Mouse (Mus musculus): Measurements from ENCODE around the gene Kif17.

Gene Kif17

DNA sequence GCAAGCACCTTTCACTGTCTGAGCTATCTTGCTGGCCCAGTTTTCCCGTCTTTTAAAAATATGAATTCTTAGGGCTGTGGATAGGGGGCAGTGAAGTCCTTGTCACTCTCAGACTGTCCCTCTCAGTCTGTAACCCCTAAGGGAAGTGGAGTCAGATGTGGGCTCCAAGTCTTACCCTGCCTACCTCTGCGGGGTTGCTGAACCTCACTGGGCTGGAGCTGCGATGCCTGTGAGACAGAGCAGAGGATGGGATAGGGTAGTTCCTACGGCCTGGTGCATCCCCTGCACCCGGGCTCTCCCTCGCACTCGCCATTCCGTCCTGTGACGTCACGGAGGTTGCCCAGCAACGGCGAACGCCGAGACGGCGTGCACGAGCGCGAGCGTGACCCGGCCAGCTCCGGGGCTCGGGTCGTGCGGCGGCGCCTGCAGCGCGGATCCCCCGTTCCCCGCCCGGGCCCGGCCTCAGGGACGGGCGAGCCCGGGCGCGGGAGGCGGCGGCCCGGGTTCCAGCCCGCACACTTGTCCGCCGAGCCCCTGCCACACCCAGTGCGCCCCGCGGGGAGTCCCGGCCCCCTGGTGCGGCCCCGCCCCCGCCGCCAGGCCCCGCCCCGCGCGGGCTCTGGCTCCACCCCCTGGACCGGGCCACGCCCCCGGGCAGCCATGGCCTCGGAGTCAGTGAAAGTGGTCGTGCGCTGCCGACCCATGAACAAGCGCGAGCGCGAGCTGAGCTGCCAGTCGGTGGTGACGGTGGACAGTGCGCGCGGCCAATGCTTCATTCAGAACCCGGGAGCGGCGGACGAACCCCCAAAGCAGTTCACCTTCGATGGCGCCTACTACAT, 11.8 kb downstream of the Kif17 start:
- peak; percentile 89 for DNase-seq

- no peak for DNase-seq
Measured at GRCm38 (mm10) chr4:138267869-138268268, 17.6 kb downstream of the Kif17 start.

GRCm38 (mm10) chr4:138272011-138272997, 22.1 kb downstream of the Kif17 start:
- DNase-seq: no peak

DNA sequence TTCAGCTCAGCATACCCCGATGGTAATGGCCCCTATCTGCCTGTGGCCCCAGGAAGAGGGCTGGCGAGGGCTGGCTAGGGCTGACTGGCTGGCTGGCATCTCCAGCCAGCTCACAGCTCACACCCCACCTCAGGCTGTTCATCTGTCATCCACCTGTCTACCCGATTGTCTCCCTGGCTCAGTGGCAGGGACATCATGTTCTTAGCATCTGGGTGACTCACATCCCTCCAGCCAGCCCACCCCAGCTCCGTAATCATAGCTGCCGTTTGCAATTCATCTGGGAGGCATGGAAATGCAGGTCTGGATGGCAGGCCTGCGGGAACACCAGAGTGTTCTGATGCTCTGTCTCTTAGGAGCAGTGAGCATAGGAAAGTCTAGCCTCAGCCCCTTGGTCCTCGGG, 28.1 kb downstream of the Kif17 start:
- no peak for DNase-seq

- peak; percentile 94 for DNase-seq
Measured at GRCm38 (mm10) chr4:138282834-138283233, 32.6 kb downstream of the Kif17 start.

DNA sequence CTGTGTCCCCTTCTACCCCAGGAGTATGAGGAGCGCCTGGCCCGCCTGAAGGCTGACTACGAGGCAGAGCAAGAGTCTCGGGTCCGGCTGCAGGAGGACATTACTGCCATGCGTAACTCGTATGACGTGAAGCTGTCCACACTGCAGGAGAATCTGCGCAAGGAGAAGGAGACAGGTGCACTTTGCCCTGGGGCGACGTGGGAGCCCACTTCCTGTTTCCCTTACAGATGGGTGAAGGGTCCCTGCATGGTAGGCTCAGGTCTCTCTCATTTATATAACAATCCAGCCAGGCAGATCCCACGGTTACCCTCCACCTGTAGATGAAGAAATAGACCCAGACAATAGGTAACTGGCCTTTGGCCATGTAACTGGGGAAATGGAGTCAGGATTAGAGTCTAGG, 36.2 kb downstream of the Kif17 start:
- no peak for DNase-seq

GRCm38 (mm10) chr4:138288691-138289090, 38.5 kb downstream of the Kif17 start:
- no peak for DNase-seq

DNA sequence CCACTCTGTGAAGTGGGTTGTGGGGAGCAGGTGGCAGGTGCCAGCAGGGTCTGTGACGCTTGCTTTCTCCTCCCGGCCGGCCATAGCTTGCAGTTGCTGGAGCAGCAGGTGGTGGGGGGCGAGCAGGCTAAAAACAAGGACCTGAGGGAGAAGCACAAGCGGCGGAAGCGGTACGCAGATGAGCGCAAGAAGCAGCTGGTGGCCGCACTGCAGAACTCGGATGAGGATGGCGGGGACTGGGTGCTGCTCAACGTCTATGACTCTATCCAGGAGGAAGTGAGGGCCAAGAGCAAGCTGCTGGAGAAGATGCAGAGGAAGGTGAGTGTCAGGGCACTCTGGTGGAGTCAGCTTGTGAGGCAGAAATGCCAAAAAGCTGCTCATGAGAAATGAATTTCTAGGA, 41.8 kb downstream of the Kif17 start:
- no peak for DNase-seq

DNA sequence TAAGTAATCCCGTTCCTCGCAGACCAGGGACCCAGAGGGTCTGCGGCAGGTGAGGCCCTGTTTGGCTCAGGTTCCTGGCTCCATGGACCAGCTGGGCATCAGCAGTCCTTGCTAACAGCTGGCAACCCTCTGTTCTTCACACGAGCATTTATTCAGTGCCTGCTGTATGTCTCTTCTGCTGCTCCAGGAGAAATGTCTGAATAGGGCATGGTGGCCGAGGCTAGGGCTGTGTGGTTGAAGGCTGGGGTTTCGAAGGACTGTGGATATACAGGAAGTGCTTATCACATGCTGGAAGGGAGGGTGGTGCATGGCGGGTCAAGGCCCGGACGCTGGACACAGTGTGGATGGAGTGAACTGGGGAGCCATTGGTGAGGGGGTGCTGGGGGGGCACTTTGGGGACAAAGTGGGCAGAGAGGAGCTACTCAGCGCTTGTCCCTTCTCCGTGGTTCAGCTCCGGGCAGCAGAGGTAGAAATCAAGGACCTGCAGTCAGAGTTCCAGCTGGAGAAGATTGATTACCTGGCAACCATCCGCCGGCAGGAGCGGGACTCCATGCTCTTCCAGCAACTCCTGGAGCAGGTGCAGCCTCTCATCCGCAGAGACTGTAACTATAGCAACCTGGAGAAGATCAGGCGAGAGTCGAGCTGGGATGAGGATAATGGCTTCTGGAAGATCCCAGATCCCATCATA, 43.2 kb downstream of the Kif17 start:
- DNase-seq: peak; percentile 38

GRCm38 (mm10) chr4:138293949-138294550, 43.8 kb downstream of the Kif17 start:
- no peak for DNase-seq

DNA sequence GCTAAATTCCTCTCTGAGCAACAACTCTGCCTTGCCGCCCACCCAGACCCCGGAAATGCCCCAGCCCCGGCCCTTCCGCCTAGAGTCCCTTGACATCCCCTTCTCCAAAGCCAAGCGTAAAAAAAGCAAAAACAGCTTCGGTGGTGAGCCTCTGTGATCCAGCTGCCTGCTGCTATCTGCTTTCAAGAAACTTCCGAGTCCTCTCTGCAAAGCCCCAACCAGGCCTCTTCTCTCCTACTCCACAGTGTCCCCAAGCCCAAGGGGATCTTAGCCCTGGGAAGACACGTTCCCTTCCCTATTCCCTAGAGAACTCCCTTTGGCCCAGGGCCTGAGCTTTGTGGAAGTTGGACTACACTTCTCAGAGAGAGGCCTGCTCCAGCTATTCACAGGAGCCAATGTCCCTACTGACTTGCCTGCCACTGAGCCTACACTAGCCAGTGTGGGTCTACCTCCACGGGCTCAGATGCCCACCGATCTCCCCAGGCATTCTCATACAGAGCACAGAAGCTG, 51.1 kb downstream of the Kif17 start:
- DNase-seq: no peak

DNA sequence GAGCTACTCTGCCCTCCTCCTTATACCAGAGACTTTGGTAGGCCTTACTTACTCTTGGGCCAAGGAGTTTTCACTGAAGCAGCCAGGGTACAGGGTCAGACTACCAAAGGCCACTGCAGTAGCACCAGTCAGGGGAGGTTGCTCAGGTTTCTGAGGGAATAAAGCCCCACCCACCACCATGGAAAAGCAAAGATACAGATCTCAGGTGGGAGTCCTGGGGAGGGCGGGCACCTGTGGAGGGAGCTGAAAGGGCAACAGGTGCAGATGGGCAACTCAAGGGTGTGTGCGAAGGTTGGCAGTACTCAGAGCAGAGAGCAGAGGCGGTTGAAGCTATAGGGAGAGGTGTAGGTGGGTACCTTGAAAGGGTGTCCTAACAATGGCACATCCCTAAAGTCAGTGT, 52.8 kb downstream of the Kif17 start:
- DNase-seq: no peak

GRCm38 (mm10) chr4:138303742-138304141, 53.5 kb downstream of the Kif17 start:
- no peak for DNase-seq

GRCm38 (mm10) chr4:138304340-138305104, 54.3 kb downstream of the Kif17 start, which contains the start of gene Ddost:
Ddost (plus strand) TSS chr4:138304730.
- DNase-seq: peak; percentile 100

GRCm38 (mm10) chr4:138307025-138307424, 56.8 kb downstream of the Kif17 start:
- DNase-seq: no peak

GRCm38 (mm10) chr4:138307739-138308138, 57.5 kb downstream of the Kif17 start:
- DNase-seq: no peak

DNA sequence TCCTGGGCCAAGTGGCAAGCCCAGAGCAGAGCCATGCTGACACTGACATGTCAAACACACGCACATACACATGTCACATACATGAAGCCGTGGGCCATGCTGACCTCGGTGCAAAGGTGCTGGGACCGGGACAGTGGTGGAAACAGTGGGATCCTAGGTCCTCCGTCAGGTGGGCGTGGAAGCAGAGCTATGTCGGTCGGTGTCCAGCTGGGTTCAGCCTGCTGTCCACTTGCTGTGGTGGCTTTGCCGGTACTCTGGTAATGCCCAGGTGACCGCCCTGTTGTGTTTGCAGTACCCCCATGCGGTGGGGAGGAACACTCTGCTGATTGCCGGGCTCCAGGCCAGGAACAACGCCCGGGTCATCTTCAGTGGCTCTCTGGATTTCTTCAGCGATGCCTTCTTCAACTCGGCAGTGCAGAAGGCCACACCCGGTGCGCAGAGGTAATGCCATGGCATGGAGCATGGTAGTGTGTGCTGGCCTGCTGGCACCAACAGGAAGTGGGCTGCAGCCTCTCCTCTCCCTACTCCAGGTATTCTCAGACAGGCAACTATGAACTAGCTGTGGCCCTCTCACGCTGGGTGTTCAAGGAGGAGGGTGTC, 60.2 kb downstream of the Kif17 start:
- no peak for DNase-seq

- DNase-seq: peak; percentile 40
Measured at GRCm38 (mm10) chr4:138311595-138311994, 61.4 kb downstream of the Kif17 start.

DNA sequence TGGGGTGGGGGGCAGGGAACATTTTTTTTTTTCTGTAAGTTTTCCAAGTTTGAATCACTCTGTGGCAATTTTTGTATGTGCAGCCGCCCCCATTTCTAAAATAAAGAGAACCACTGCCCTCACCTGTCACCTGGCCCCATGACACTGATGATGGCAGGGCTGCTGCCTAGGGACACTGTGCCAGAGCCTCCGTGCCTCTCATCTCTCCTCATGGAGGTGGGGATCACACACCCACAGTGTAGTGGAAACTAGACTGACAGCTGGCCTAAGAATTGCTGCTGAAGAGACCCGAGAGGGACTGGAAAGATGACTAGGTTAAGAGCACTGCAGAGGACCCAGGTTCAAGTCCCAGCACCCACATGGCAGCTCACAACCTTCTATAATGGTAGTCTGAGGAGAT, 61.9 kb downstream of the Kif17 start:
- no peak for DNase-seq

DNA sequence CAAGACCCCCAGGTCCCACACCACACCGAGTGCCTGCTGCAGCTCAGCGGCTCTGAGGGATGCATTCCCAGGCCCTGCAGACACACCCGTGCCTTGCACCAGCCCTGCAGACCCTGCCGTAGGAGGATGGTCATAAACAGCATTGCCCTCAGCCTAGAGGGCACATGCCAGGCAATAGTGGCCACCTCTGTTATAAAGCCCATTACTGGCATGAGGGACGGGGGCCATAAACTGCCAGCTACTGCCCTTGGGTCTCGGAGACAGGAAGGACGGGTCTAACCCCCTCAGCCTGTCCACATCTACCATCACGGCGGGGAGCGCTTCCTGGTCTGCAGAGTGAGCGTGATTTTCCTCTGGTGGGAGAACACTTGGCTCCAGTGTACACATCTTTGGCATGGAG, 62.8 kb downstream of the Kif17 start:
- no peak for DNase-seq

DNA sequence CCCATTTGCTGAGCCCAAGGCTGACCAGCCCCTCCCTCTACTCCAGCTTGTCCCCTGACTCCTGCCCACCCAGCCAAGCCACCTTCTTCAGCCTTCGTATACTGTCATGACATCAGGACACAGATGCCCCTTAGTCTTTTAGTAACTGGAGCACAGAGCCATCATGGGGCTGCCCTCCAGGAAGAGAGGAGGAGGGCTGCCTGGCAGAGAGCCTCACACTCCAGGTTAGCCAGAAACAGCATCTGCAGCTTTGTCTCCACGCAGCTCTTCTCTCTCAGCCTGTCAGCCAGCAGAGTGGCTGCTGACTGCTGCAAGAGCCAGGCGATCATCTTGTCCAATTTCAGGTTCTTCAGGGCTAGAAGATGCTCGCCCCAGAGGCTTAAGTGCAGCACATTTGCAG, 63.6 kb downstream of the Kif17 start:
- no peak for DNase-seq

All from retina, postnatal 1 day (tissue).